Mouse (Mus musculus): ENCODE measurements around the gene Hist1h2ap.
"Not testable (repeated sequence)": the region's sequence is repeated elsewhere in the genome, so short reads cannot be mapped to it uniquely, and the experiment has no call there.

Gene Hist1h2ap

DNA sequence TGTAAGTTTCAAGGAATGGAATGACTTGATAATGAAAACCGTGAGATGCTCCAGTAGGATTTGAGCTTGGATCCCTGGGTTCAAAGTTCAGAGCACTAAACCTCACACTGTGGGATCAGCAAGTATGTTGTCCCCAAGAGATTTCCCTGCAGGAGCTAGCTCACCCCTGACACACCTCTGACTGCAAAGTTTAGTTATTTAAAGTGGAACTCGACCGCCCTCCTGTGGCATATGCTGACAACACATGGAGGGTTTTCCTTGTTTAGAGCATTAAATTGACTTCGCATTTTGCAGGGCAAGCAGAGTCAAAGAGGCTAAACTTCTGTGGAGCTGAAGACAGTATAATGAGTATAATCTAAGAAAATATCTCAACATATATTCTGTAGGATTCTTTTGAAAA, 30.2 kb downstream of the Hist1h2ap start:
- DNase-seq, result not testable (repeated sequence)

DNA sequence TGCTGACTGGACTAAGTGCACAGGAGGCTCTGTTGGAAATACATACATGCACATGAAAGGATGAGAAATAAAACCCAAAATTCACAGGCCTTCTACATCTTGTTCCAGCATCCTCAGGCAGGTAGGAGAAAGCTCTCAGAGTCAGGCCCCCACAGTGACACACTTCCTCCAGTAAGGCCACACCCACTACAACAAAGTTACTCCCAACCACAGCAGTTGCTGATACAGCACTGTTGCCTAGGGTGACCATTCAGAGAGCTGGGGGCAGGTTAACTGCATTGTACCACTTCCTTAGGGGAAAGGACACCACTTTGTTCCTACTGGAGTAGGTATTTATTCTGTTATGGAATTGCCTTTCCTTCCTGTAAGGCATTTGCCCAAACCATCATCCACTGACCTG, 36.1 kb downstream of the Hist1h2ap start:
- not testable (repeated sequence) for DNase-seq

DNA sequence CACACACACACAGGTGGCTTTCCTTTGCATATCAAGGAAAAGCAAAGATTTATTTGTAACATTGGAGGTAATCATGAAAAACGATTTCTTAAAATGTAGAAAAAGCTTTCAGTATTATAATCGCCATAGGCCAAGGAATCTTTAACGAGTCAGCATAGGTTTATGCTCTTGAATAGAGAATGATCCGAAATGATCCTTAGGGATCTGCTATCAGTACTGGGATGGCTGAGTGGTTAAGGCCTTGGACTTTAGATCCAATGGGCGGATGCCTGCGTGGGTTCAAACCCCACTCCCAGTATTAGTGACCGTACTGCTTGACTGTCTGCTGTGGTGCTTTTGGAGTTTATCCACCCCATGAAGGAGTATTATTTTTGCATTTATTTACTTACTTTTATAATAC, 37.7 kb downstream of the Hist1h2ap start:
- DNase-seq, result no peak

DNA sequence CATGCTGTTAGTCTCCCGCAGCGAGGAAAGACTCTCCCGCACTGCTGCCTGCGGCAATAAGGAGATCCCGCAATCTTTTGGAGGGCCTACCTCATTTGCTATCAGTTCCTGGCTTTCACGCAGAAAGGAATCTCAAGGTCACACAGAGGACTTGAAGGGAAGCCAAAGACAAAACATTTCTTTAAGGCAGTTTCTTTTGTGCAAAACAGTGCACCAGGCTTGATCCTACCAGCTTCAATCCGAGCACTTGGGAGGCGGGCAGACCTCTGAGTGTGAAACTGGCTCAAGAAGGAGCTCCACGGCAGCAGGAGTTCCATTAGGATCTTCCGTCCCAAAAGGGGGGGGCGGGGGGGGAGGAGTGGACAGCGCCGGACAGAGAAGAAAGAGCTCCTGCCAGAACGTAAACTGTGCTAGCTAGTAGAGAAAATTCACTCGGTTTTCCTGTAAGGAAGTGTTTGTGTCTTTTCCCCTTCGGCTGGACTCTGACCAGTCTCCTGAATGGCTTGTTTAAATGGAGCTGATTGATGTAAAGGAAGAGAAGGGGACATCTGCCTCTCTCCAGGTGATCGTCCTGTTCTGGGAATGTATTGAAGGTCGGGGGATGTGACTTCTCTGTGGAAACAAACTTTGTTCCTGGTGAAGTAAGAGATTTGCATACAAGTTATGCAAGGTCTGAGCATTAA, 42.6 kb downstream of the Hist1h2ap start:
- DNase-seq, result peak; percentile 54

DNA sequence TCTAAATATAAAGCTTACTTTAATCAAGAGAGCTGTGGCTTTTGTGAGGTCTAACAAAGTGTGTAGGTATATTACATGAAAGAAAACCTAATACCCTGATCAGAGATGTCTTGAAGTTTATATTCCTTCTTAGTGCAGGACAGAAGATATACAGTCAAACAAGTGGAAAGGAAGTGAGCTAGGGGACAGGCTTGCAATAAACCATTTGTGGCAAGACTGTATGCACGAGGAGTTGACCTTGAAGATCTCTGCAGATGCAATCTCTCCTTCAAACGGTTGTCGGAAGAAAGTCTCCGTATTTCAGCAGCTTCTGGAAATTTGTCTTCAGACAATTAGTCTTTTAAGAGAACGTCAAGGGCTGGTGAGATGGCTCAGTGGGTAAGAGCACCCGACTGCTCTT, 43.4 kb downstream of the Hist1h2ap start:
- DNase-seq, result peak; percentile 3

DNA sequence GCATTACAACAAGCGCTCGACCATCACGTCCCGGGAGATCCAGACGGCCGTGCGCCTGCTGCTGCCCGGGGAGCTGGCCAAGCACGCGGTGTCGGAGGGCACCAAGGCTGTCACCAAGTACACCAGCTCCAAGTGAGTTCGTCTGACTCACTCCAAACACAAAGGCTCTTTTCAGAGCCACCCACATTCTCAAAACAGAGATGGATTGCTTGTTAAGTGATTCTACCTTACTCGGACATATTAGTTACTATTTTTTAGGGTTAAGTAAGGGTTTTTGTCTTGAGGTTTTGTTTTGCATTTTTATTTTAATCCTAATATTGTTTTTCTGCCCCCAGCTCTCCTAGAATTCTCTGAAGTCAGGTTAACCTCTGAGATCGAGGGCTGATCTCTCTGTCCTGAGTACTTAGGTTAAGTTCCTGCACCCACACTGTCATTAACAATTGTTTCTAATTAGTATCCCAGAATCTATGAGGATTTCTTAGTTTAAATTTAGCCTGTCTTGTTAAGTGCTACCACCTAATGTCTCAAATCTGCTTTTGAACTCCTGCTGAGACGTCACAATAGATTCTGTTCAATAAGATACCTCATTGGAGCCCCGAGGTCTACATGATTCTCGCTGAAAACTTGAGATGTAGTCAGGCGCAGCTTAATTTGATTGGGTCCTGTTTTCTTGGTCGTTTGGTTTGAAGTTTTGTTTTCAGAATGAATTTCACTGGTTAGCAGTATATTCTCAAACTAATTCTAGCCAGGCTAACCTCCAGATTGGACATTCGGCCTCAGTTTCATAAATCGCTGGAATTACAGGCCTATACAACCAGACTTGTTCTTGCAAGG, 45.3 kb downstream of the Hist1h2ap start:
- peak; percentile 66 for DNase-seq

DNA sequence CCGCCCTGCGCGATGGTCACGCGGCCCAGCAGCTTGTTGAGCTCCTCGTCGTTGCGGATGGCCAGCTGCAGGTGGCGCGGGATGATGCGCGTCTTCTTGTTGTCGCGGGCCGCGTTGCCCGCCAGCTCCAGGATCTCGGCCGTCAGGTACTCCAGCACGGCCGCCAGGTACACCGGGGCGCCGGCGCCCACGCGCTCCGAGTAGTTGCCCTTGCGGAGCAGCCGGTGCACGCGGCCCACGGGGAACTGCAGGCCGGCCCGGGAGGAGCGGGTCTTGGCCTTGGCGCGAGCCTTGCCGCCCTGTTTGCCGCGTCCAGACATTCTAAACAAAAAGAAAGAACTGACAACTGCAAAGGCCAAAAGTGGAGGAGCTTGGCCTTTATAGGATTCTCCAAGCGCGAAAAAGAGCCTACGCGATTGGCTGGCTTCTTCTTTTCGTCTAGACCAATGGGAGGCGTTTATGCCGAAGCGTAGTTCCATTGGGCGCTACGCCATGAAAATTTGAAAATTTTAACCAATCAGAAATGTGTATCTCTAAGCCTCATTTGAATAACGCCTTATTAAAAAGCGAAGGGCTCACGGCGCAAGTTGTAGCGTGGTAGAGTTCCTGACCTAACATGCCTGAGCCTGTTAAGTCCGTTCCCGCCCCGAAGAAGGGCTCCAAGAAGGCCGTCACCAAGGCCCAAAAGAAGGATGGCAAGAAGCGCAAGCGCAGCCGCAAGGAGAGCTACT, 46.2 kb downstream of the Hist1h2ap start, which contains the start of the genes Hist1h2an and Hist1h2bp:
Gene Hist1h2an, minus strand, starts transcription at position 320 of the 731 bp plus-strand sequence.
Gene Hist1h2bp, plus strand, starts transcription at position 563 of the 731 bp plus-strand sequence.
- DNase-seq, result peak; percentile 96

DNA sequence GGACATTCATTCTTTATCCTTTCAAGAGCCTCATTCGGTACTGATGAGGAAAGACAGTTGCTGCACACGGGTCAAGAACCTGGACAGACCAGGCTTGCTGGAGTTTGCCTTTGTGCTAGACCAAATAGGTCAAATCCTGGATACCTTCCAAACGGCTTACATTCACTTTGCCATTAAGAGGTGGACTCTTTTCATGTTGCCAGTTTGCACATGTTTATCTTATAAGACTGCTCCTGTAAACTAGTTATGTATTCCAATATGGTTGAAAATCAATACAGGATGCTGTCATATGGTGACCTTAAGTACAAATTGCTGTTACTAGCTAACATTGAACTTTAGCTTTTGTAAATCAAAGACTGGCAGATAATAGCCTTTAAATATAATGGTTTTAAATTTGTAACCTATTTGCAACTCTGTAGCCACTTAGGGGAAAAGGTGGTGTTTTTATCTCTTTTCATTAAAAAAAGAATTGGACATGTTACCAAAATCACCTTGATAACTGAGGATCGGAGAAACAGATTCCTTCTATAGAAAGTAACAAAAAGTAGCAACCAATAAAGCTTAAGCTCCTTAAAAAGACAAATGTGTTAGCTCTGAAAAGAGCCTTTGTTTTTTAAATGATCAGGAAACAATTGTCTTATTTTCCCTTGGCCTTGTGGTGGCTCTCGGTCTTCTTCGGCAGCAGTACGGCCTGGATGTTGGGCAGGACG, 47.0 kb downstream of the Hist1h2ap start:
- DNase-seq, result peak; percentile 58

DNA sequence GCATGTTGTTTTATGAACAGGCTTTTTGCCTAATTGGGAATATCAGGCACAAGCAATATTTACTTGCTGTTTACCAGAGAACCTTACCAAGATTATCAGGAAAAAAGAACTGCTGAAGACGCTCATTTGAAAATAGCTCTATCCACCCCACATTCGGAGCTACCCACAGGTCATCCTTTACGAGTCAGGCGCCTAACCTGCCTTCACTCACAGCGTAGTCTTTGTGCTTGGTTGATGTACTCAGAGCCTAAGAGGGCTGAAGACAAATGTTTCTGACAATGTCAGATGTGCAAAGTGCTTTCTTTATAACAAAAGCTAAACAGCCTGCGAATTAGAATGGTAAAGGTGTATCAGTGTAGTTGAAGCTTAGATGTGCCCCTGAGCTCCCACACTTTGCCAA, 49.0 kb downstream of the Hist1h2ap start:
- DNase-seq, result peak; percentile 34

DNA sequence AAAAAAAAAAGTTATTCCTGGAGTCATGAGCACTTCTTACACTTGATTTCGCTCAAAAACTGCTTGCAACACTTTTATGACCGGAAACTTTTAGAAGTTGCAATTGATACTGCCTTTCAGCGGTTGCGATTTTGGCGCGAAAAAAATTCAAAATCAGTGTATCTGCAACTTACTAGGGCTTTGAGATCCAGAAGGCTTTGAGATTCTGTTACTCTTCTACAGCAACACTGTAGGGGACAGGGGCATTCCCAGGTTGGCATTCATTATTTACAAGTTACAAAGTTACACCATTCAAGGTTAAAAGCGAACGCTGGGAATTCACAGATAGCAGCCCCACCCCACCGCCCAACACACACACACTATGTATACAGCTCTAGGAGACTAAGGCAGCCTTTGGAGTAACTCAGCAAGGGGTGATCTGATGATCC, 49.6 kb downstream of the Hist1h2ap start:
- peak; percentile 78 for DNase-seq

DNA sequence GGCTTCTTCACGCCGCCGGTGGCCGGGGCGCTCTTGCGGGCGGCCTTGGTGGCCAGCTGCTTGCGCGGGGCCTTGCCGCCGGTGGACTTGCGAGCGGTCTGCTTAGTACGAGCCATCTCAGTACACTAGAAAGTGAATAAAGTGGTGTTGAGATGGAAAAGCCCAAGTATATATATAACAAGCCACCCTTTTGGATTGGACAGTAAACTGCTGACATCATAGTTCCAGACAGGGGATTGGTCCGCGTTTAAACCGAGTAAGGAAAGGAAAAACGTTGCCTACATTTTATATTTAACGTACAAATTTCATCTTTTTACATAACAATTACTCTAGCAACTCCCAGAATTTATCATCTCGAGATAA, 50.1 kb downstream of the Hist1h2ap start, which contains the start of gene Hist1h3i:
Gene Hist1h3i, minus strand, starts transcription at position 116 of the 363 bp plus-strand sequence.
- peak; percentile 88 for DNase-seq

All from embryo, embryonic 11 days (tissue).